Mouse (Mus musculus) embryonic facial prominence, embryonic 12.5 days (tissue): Measurements from ENCODE around the gene Mecp2. TPM values are rescaled to one million over a fixed set of nuclear protein-coding genes. Genes with fewer than 3 reads are reported as not detected.
"Not testable (repeated sequence)": the region's sequence is repeated elsewhere in the genome, so short reads cannot be mapped to it uniquely, and the experiment has no call there.

Experiments used
- ATAC-seq: fragments of 200-750 bp; cut with Nextera tagmentation; 2 replicates; pipeline ENCODE4 v1.8.0; 2017; ENCODE audit not compliant: insufficient number of reproducible peaks, insufficient read depth, low FRiP score, low TSS enrichment
- H3K27ac ChIP-seq: fragments of 300-500 bp; sonication (generic); 2 replicates; pipeline ENCODE4 v1.5.1; 2016; ENCODE audit warnings: mild to moderate bottlenecking
- H3K27me3 ChIP-seq: fragments of 300-500 bp; sonication (generic); 2 replicates; pipeline ENCODE4 v1.6.1; 2016; ENCODE audit warnings: mild to moderate bottlenecking, moderate library complexity
- H3K36me3 ChIP-seq: fragments of 300-500 bp; sonication (generic); 2 replicates; pipeline ENCODE4 v1.6.1; 2016; ENCODE audit warnings: mild to moderate bottlenecking
- H3K4me1 ChIP-seq: fragments of 300-500 bp; sonication (generic); 2 replicates; pipeline ENCODE4 v1.6.1; 2016
- H3K4me2 ChIP-seq: fragments of 300-500 bp; sonication (generic); replicated peaks from 2 replicates; pipeline ENCODE4 v1.6.1; 2016; ENCODE audit warnings: mild to moderate bottlenecking, moderate library complexity
- H3K4me3 ChIP-seq: fragments of 300-500 bp; sonication (generic); 2 replicates; pipeline ENCODE4 v1.5.1; 2016; ENCODE audit warnings: mild to moderate bottlenecking
- H3K9ac ChIP-seq: fragments of 300-500 bp; sonication (generic); 2 replicates; pipeline ENCODE4 v1.6.1; 2016; ENCODE audit warnings: mild to moderate bottlenecking, moderate library complexity
- H3K9me3 ChIP-seq: fragments of 300-500 bp; sonication (generic); 2 replicates; pipeline ENCODE4 v1.6.1; 2016; ENCODE audit warnings: mild to moderate bottlenecking, moderate library complexity
- WGBS: fragments of 180-500 bp; shearing (Covaris S2); methylation state at CpG from one replicate; pipeline ENCODE4 v1.1.7; 2016; 5-methylcytosine and 5-hydroxymethylcytosine counted together
- polyA plus RNA-seq: library from polyadenylated mRNA; unstranded; fragments of >200 nt; fragmentation: Nextera tagmentation; extraction: Ambion mirVana; gene quantifications from 2 replicates; pipeline ENCODE4 v1.2.1, GENCODE M21; 2016

Gene Mecp2
- polyA plus RNA-seq = 14.8 and 15.6 TPM in 2 replicates

- not testable (repeated sequence) for ATAC-seq, H3K4me1 ChIP-seq, H3K4me2 ChIP-seq, H3K9me3 ChIP-seq, H3K27me3 ChIP-seq, H3K27ac ChIP-seq, H3K9ac ChIP-seq, H3K4me3 ChIP-seq, H3K36me3 ChIP-seq
- 32% methylated on average over 1 of the region's 1 CpGs for WGBS
These were observed at the start of gene Mecp2 for GRCm38 (mm10) chrX:74135263-74135662. Gene Mecp2 (minus strand): TSS chrX:74135363.

GRCm38 (mm10) chrX:74176959-74177358, 41.8 kb upstream of the Mecp2 start, which contains the start of gene Tktl1:
Gene Tktl1 (plus strand): TSS chrX:74177259.
- WGBS = 91% methylated on average over 17 of the region's 17 CpGs
- H3K4me2 ChIP-seq = no peak within 1 kb of the TSS
- ATAC-seq = no peak

GRCm38 (mm10) chrX:74167738-74168137, 32.6 kb upstream of the Mecp2 start, which contains the start of gene Tex28:
Gene Tex28 (minus strand): TSS chrX:74167838.
- Histone ChIP-seq H3K9me3 (no peaks in the 10 kb centered on the region), H3K27me3 (no peaks in the 10 kb centered on the region), H3K36me3 (no peaks in the 10 kb centered on the region), H3K4me2 (no peak within 1 kb of the TSS), H3K27ac (no peak within 1 kb of the TSS), H3K9ac (no peak within 1 kb of the TSS), H3K4me3 (no peak within 1 kb of the TSS), H3K4me1 (no peaks in the 10 kb centered on the region)
- ATAC-seq = no peak
- 90% methylated on average over 1 of the region's 1 CpGs for WGBS

More at GRCm38 (mm10) chrX:74176959-74177358, 41.8 kb upstream of the Mecp2 start, which contains the start of gene Tktl1:
- H3K27me3 ChIP-seq = no peaks in the 10 kb centered on the region
- no peaks in the 10 kb centered on the region for H3K36me3 ChIP-seq
- H3K4me1 ChIP-seq = no peaks in the 10 kb centered on the region
- H3K9me3 ChIP-seq = no peaks in the 10 kb centered on the region
- H3K27ac ChIP-seq = no peak within 1 kb of the TSS
- no peak within 1 kb of the TSS for H3K9ac ChIP-seq
- no peak within 1 kb of the TSS for H3K4me3 ChIP-seq

GRCm38 (mm10) chrX:74127164-74127563, 8.0 kb downstream of the Mecp2 start, which contains the start of gene Opn1mw:
Gene Opn1mw (plus strand): TSS chrX:74127464.
- Histone ChIP-seq H3K27me3 (no peaks in the 10 kb centered on the region; the same call in 1 of the 2 replicates), H3K27ac (no peak within 1 kb of the TSS)

GRCm38 (mm10) chrX:74124975-74125374, 10.2 kb downstream of the Mecp2 start:
- Histone ChIP-seq H3K4me3 (no peak overlapping the region), H3K36me3 (no peaks in the 10 kb centered on the region), H3K4me1 (no peaks in the 10 kb centered on the region), H3K9ac (no peak overlapping the region), H3K27me3 (no peaks in the 10 kb centered on the region; the same call in 1 of the 2 replicates), H3K27ac (no peak overlapping the region), H3K9me3 (no peaks in the 10 kb centered on the region), H3K4me2 (no peak overlapping the region)
- ATAC-seq = no peak
- WGBS = 53% methylated on average over 2 of the region's 2 CpGs

More at GRCm38 (mm10) chrX:74127164-74127563, 8.0 kb downstream of the Mecp2 start, which contains the start of gene Opn1mw:
- H3K4me2 ChIP-seq = no peak within 1 kb of the TSS
- H3K9me3 ChIP-seq = no peaks in the 10 kb centered on the region
- H3K4me1 ChIP-seq = no peaks in the 10 kb centered on the region
- no peak within 1 kb of the TSS for H3K4me3 ChIP-seq
- no peak for ATAC-seq
- H3K9ac ChIP-seq = no peak within 1 kb of the TSS
- no peaks in the 10 kb centered on the region for H3K36me3 ChIP-seq

- no peak overlapping the region for H3K9ac ChIP-seq
- 24% methylated on average over 10 of the region's 10 CpGs for WGBS
- no peak overlapping the region for H3K27ac ChIP-seq
- H3K27me3 ChIP-seq = no peaks in the 10 kb centered on the region
- ATAC-seq = 0 out of 2 replicates have a peak, but pooled peaks have one; percentile 67
- peak overlapping the region; percentile 18; the same call in 1 of the 2 replicates for H3K4me3 ChIP-seq
- no peaks in the 10 kb centered on the region for H3K36me3 ChIP-seq
- H3K4me1 ChIP-seq = no peaks in the 10 kb centered on the region
- H3K9me3 ChIP-seq = no peaks in the 10 kb centered on the region
- peak overlapping the region; percentile 32 for H3K4me2 ChIP-seq
These were observed 19.7 kb downstream of the Mecp2 start for GRCm38 (mm10) chrX:74115511-74115910.

GRCm38 (mm10) chrX:74114036-74114435, 21.1 kb downstream of the Mecp2 start:
- no peaks in the 10 kb centered on the region for H3K9me3 ChIP-seq
- no peaks in the 10 kb centered on the region for H3K27me3 ChIP-seq
- H3K36me3 ChIP-seq = no peaks in the 10 kb centered on the region
- no peak for ATAC-seq
- H3K4me3 ChIP-seq = no peak overlapping the region
- H3K27ac ChIP-seq = no peak overlapping the region
- H3K9ac ChIP-seq = no peak overlapping the region
- H3K4me1 ChIP-seq = no peaks in the 10 kb centered on the region
- H3K4me2 ChIP-seq = no peak overlapping the region

GRCm38 (mm10) chrX:74108747-74109146, 26.4 kb downstream of the Mecp2 start:
- no peaks in the 10 kb centered on the region for H3K9me3 ChIP-seq
- ATAC-seq = no peak
- H3K4me3 ChIP-seq = no peak overlapping the region
- WGBS = 56% methylated on average over 3 of the region's 3 CpGs
- H3K4me2 ChIP-seq = no peak overlapping the region
- H3K4me1 ChIP-seq = no peaks in the 10 kb centered on the region
- no peak overlapping the region for H3K9ac ChIP-seq
- H3K36me3 ChIP-seq = no peaks in the 10 kb centered on the region
- H3K27me3 ChIP-seq = no peaks in the 10 kb centered on the region
- H3K27ac ChIP-seq = no peak overlapping the region

- no peak overlapping the region for H3K4me2 ChIP-seq
- no peaks in the 10 kb centered on the region for H3K4me1 ChIP-seq
- H3K27ac ChIP-seq = no peak overlapping the region
- H3K9ac ChIP-seq = no peak overlapping the region
- no peak for ATAC-seq
- WGBS = 49% methylated on average over 2 of the region's 2 CpGs
- H3K9me3 ChIP-seq = no peaks in the 10 kb centered on the region
- no peaks in the 10 kb centered on the region for H3K36me3 ChIP-seq
- no peak overlapping the region for H3K4me3 ChIP-seq
- no peaks in the 10 kb centered on the region for H3K27me3 ChIP-seq
These were observed 29.2 kb downstream of the Mecp2 start for GRCm38 (mm10) chrX:74105916-74106315.

- H3K4me1 ChIP-seq = no peaks in the 10 kb centered on the region
- no peak overlapping the region for H3K9ac ChIP-seq
- no peaks in the 10 kb centered on the region for H3K27me3 ChIP-seq
- no peak overlapping the region for H3K4me2 ChIP-seq
- H3K4me3 ChIP-seq = no peak overlapping the region
- no peaks in the 10 kb centered on the region for H3K36me3 ChIP-seq
- no peak overlapping the region for H3K27ac ChIP-seq
- no peak for ATAC-seq
- WGBS = 62% methylated on average over 4 of the region's 4 CpGs
- no peaks in the 10 kb centered on the region for H3K9me3 ChIP-seq
These were observed 31.5 kb downstream of the Mecp2 start for GRCm38 (mm10) chrX:74103457-74104188.

- Histone ChIP-seq H3K36me3 (no peaks in the 10 kb centered on the region), H3K27ac (no peak overlapping the region), H3K9me3 (no peaks in the 10 kb centered on the region), H3K27me3 (no peaks in the 10 kb centered on the region), H3K9ac (no peak overlapping the region), H3K4me2 (no peak overlapping the region), H3K4me3 (no peak overlapping the region), H3K4me1 (no peaks in the 10 kb centered on the region)
- ATAC-seq = no peak
- 75% methylated on average over 1 of the region's 1 CpGs for WGBS
These were observed 40.0 kb downstream of the Mecp2 start for GRCm38 (mm10) chrX:74095130-74095529.

- no peaks in the 10 kb centered on the region for H3K36me3 ChIP-seq
- H3K9me3 ChIP-seq = no peaks in the 10 kb centered on the region
- peak overlapping the region; percentile 76 for H3K9ac ChIP-seq
- H3K4me1 ChIP-seq = no peaks in the 10 kb centered on the region
- H3K4me2 ChIP-seq = peak overlapping the region; percentile 29
- peak overlapping the region; percentile 92 for H3K27ac ChIP-seq
- H3K27me3 ChIP-seq = no peaks in the 10 kb centered on the region
- 18% methylated on average over 27 of the region's 27 CpGs for WGBS
- H3K4me3 ChIP-seq = peak overlapping the region; percentile 55
- ATAC-seq = peak; percentile 100
These were observed 49.5 kb downstream of the Mecp2 start for GRCm38 (mm10) chrX:74085601-74086038.
